Mouse (Mus musculus) retina, embryonic 14.5 days (tissue): ENCODE measurements around the gene Lcmt1.

Experiments
- DNase-seq: peaks from one replicate; pipeline ENCODE4 v3.0.0-alpha.2; 2015; ENCODE audit warnings: low spot score

The Lcmt1 gene

GRCm38 (mm10) chr7:123369759-123370481 is at the start of gene Lcmt1, which contains the start of gene Arhgap17:
Lcmt1 (plus strand) TSS chr7:123369784.
Arhgap17 (minus strand) TSS chr7:123369915.
- DNase-seq: peak; percentile 97

- DNase-seq: no peak
Observed at GRCm38 (mm10) chr7:123322452-123323121, 47.0 kb upstream of the Lcmt1 start.

- DNase-seq: no peak
Observed at GRCm38 (mm10) chr7:123323388-123323787, 46.2 kb upstream of the Lcmt1 start.

GRCm38 (mm10) chr7:123324105-123324504 is 45.5 kb upstream of the Lcmt1 start:
- DNase-seq: no peak

- DNase-seq: no peak
Observed at GRCm38 (mm10) chr7:123326062-123326461, 43.5 kb upstream of the Lcmt1 start.

- DNase-seq: no peak
Observed at GRCm38 (mm10) chr7:123326901-123327300, 42.7 kb upstream of the Lcmt1 start.

GRCm38 (mm10) chr7:123327909-123328308 is 41.7 kb upstream of the Lcmt1 start:
- no peak for DNase-seq

- no peak for DNase-seq
Observed at GRCm38 (mm10) chr7:123330506-123330905, 39.1 kb upstream of the Lcmt1 start.

GRCm38 (mm10) chr7:123336322-123336721 is 33.3 kb upstream of the Lcmt1 start:
- DNase-seq: peak; percentile 35

- DNase-seq: no peak
Observed at GRCm38 (mm10) chr7:123338351-123338750, 31.2 kb upstream of the Lcmt1 start.

- DNase-seq: no peak
Observed at GRCm38 (mm10) chr7:123341896-123342295, 27.7 kb upstream of the Lcmt1 start.

GRCm38 (mm10) chr7:123344079-123344780 is 25.4 kb upstream of the Lcmt1 start:
- DNase-seq: no peak

- no peak for DNase-seq
Observed at GRCm38 (mm10) chr7:123345041-123345544, 24.5 kb upstream of the Lcmt1 start.

GRCm38 (mm10) chr7:123346631-123347290 is 22.8 kb upstream of the Lcmt1 start:
- no peak for DNase-seq

GRCm38 (mm10) chr7:123349813-123350212 is 19.8 kb upstream of the Lcmt1 start:
- no peak for DNase-seq

- no peak for DNase-seq
Observed at GRCm38 (mm10) chr7:123350243-123350642, 19.3 kb upstream of the Lcmt1 start.

- DNase-seq: no peak
Observed at GRCm38 (mm10) chr7:123353081-123353480, 16.5 kb upstream of the Lcmt1 start.

- no peak for DNase-seq
Observed at GRCm38 (mm10) chr7:123353879-123354278, 15.7 kb upstream of the Lcmt1 start.

GRCm38 (mm10) chr7:123354392-123354791 is 15.2 kb upstream of the Lcmt1 start:
- no peak for DNase-seq

- no peak for DNase-seq
Observed at GRCm38 (mm10) chr7:123354851-123355250, 14.7 kb upstream of the Lcmt1 start.

- DNase-seq: no peak
Observed at GRCm38 (mm10) chr7:123356158-123356557, 13.4 kb upstream of the Lcmt1 start.

- peak; percentile 72 for DNase-seq
Observed at GRCm38 (mm10) chr7:123359101-123359500, 10.5 kb upstream of the Lcmt1 start.
